Mouse (Mus musculus): ENCODE measurements around the gene Cep128. TPM values are rescaled to one million over a fixed set of nuclear protein-coding genes. Genes with fewer than 3 reads are reported as not detected.
A peak's percentile ranks its signal among the peaks of the same experiment; 100 is the strongest.
"Not testable (repeated sequence)": the region's sequence is repeated elsewhere in the genome, so short reads cannot be mapped to it uniquely, and the experiment has no call there.

The Cep128 gene
- polyA plus RNA-seq, 1 experiment from 2014 or later: 10.2 TPM

DNA sequence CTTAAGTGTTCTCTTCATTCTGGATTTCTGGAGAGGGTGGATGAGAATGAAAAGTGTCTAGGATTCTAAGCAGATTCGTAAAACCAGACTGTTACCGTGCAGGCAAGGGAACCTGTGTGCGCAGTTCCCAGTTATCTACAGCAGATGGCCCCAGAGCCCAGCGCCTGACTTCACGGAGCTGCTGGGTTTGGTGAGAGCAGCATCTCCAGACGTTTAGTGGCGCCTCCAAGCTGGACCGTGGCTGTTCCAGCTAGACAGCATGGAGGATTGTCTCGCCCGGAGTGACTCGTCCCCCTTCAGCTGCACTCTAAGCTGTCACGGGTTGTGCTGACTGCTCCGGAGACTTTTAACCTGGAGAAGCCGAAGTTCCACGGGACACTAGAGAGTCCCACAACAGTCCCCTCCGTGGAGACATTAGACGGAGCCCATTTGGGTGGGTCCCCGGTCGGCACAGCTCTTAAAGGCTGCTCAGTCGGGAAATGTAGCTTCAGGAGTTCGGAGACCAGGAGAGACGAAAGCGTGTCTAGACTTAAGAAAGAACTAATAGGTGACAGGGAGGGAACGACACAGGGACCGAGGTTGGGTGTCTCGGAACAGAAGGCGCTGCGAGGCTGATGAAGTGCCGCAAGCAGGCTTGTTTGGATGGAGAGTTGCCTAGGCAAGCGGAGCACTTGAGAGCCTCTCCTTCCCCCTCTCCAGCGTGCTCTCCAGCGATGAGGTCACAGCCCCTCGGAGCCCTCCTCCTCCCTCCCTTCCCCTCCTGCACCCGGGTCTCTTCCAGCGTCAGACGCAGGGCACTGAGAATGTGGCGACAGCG lies 16.2 kb upstream of the Cep128 start:
- Histone ChIP-seq H3K27me3 (peaks cover 36% of the 10 kb centered on the region), H3K4me2 (peak overlapping the region; percentile 83), H3K4me3 (replicated peaks) (peak overlapping the region; percentile 51), H3K9me3 (no peaks in the 10 kb centered on the region), H3K4me1 (replicated peaks) (0 out of 2 replicates have a peak, but pooled peaks cover 4% of the 10 kb centered on the region), H3K27ac (no peak overlapping the region), H3K36me3 (no peaks in the 10 kb centered on the region), H3K9ac (replicated peaks) (peak overlapping the region; percentile 53; the same call in 1 of the 2 replicates)
- peak; percentile 83 for ATAC-seq (ENCODE audit: insufficient number of reproducible peaks, insufficient read depth, low FRiP score, low TSS enrichment, low read depth)
- under 1% methylated on average over 38 of the region's 38 CpGs for WGBS

DNA sequence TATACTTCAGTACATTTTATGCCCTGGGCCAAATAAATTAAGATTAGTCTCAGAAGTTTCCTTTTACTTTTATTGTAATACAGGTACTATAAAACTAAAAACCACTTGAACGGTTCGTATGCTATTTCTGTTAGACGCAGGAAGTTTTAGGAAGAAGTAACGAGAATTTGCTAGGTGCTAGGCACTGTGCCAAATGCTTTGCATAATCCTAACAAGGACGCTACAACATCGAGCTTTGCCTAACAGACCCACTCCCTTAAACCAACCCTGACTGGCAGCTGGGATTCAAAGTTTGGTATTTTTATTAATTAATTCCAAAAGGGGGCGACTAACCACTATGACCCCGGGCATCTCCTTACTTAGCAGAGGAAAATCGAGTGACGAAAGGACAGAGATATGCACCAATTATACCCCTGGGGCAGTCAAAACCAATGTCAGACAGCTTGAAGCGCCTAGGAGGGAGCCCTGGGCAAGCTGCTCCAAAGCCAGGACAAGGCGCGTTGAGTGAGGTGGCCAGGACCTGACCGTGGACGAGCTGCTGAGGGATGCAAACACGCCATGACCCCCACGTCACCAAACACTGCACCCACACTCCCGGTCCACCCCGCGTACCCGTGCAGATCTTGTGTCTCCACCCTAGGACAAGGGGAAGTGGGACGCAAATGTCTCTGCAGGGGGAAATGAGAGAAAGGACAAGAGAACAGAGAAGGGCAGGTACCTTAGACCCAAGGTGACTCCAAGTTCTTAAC lies 519 bp downstream of the Cep128 start:
- H3K4me1 ChIP-seq (replicated peaks): peaks cover 4% of the 10 kb centered on the region; the same call in 1 of the 2 replicates
- peak overlapping the region; percentile 64 for H3K4me3 ChIP-seq (replicated peaks)
- no peaks in the 10 kb centered on the region for H3K9me3 ChIP-seq
- H3K4me2 ChIP-seq: peak overlapping the region; percentile 90
- WGBS: 7% methylated on average over 22 of the region's 22 CpGs
- no peak overlapping the region for H3K27ac ChIP-seq
- H3K36me3 ChIP-seq: no peaks in the 10 kb centered on the region
- ATAC-seq (ENCODE audit: insufficient number of reproducible peaks, insufficient read depth, low FRiP score, low TSS enrichment, low read depth): peak; percentile 67
- H3K27me3 ChIP-seq: no peaks in the 10 kb centered on the region
- H3K9ac ChIP-seq (replicated peaks): peak overlapping the region; percentile 65

DNA sequence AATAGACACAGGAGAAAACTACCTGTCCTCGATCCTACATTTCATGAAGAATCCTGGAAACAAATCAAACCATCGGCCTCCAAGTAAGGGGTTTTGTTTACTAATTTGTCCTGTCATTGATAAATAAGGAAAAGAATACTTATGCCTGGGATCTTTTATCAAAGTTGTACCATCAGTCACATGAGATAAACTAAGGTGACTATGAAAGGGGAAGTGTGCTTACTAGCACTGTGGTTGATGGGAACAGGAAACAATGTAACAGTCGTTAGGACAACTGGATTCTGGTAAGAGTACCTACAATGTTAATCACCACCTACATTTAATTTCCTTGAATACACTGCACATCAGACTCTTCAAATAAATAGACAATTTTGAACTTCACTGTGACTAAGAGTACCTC lies 15.0 kb downstream of the Cep128 start:
- Histone ChIP-seq H3K9ac (replicated peaks) (no peak overlapping the region), H3K9me3 (no peaks in the 10 kb centered on the region), H3K27me3 (no peaks in the 10 kb centered on the region), H3K4me2 (no peak overlapping the region), H3K36me3 (peaks cover 7% of the 10 kb centered on the region; the same call in 1 of the 2 replicates), H3K4me3 (replicated peaks) (no peak overlapping the region), H3K27ac (no peak overlapping the region), H3K4me1 (replicated peaks) (no peaks in the 10 kb centered on the region)
- no peak for ATAC-seq (ENCODE audit: insufficient number of reproducible peaks, insufficient read depth, low FRiP score, low TSS enrichment, low read depth)
- WGBS: 88% methylated on average over 3 of the region's 3 CpGs

DNA sequence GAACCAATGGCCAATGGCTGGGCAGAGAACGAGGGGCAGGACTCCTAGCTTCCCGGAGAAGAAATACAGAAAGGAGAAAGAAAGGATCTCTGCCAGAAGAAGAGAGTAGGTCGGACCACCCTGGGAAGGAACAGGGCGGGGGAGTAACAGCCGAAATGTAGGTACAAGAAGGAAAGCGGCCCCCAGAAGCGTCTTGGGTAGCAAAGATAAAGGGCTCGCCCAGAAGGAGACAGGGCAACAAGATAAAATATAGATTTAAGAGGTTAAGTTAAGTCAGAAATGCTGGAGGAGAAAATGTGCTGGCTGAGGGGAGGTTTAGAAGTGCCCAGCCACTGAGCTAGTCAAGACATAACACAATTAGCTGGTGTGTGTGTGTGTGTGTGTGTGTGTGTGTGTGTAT lies 30.4 kb downstream of the Cep128 start:
- WGBS: 89% methylated on average over 8 of the region's 8 CpGs

DNA sequence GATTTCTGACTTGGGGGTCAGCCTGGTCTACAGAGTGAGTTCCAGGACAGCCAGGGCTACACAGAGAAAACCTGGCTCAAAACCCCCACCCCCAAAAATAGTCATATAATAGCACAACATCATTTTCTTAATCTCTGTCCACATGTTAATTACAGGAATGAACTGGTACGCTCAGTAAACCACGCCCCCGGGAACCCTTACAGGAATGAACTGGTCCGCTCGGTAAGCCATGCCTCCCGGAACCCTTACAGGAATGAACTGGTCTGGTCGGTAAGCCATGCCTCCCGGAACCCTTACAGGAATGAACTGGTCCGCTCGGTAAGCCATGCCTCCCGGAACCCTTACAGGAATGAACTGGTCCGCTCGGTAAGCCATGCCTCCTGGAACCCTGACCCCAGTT lies 45.6 kb downstream of the Cep128 start:
- H3K4me1 ChIP-seq (replicated peaks); H3K27ac ChIP-seq; H3K9me3 ChIP-seq; H3K4me3 ChIP-seq (replicated peaks); H3K27me3 ChIP-seq; H3K9ac ChIP-seq (replicated peaks); ATAC-seq (ENCODE audit: insufficient number of reproducible peaks, insufficient read depth, low FRiP score, low TSS enrichment, low read depth); H3K4me2 ChIP-seq; H3K36me3 ChIP-seq: not testable (repeated sequence)
- WGBS: 93% methylated on average over 13 of the region's 13 CpGs

More for the DNA sequence above, 30.4 kb downstream of the Cep128 start:
- Histone ChIP-seq H3K27me3 (no peaks in the 10 kb centered on the region), H3K4me3 (replicated peaks) (no peak overlapping the region), H3K4me1 (replicated peaks) (no peaks in the 10 kb centered on the region), H3K9me3 (no peaks in the 10 kb centered on the region), H3K36me3 (no peaks in the 10 kb centered on the region), H3K27ac (no peak overlapping the region), H3K4me2 (no peak overlapping the region), H3K9ac (replicated peaks) (no peak overlapping the region)
- ATAC-seq (ENCODE audit: insufficient number of reproducible peaks, insufficient read depth, low FRiP score, low TSS enrichment, low read depth): no peak

DNA sequence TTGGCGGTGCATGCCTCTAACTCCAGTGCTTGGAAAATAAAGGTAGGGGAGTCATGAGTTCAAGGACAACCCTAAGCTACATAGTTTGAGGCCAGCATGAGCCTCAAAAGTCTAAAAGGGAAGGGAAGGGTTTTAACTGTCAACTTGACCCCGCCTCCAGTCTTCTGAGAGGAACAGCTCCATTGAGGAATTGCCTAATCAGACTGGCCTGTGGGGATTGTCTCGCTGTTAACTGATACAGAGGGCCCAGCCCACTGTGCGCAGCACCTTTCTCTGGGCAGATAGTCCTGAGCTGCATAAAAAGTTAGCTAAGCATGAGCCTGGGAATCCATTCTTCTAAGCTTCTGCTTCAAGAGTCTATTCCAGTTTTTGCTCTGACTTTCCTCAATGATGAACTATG lies 56.7 kb downstream of the Cep128 start:
- Histone ChIP-seq H3K9ac (replicated peaks) (no peak overlapping the region), H3K9me3 (no peaks in the 10 kb centered on the region), H3K27ac (no peak overlapping the region), H3K4me3 (replicated peaks) (no peak overlapping the region), H3K4me1 (replicated peaks) (no peaks in the 10 kb centered on the region), H3K4me2 (no peak overlapping the region), H3K27me3 (no peaks in the 10 kb centered on the region), H3K36me3 (no peaks in the 10 kb centered on the region; the same call in 1 of the 2 replicates)
- WGBS: 70% methylated on average over 4 of the region's 4 CpGs
- ATAC-seq (ENCODE audit: insufficient number of reproducible peaks, insufficient read depth, low FRiP score, low TSS enrichment, low read depth): no peak

DNA sequence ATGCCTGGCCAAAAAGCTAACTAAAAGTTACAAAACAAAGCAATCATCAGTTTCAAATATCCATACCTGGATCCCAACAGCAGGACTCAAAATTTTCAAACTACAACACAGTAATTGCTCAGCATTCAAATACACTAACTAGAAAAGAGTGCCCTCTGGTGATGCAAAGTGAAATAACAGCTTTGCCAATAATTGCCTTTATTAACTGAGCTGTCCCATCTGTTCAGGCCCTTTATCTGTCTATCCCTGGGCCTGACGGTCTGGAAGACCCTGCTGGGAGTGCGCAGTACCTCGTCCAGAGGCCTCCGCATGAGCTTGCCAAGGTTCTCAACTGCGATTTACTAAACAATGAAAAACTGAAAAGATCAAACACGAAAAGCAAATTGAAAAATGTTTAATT lies 58.1 kb downstream of the Cep128 start:
- ATAC-seq (ENCODE audit: insufficient number of reproducible peaks, insufficient read depth, low FRiP score, low TSS enrichment, low read depth): no peak
- no peak overlapping the region for H3K27ac ChIP-seq
- H3K4me2 ChIP-seq: no peak overlapping the region
- H3K36me3 ChIP-seq: no peaks in the 10 kb centered on the region; the same call in 1 of the 2 replicates
- H3K9ac ChIP-seq (replicated peaks): no peak overlapping the region
- 60% methylated on average over 6 of the region's 6 CpGs for WGBS
- H3K9me3 ChIP-seq: no peaks in the 10 kb centered on the region
- no peaks in the 10 kb centered on the region for H3K4me1 ChIP-seq (replicated peaks)
- H3K4me3 ChIP-seq (replicated peaks): no peak overlapping the region
- H3K27me3 ChIP-seq: no peaks in the 10 kb centered on the region

DNA sequence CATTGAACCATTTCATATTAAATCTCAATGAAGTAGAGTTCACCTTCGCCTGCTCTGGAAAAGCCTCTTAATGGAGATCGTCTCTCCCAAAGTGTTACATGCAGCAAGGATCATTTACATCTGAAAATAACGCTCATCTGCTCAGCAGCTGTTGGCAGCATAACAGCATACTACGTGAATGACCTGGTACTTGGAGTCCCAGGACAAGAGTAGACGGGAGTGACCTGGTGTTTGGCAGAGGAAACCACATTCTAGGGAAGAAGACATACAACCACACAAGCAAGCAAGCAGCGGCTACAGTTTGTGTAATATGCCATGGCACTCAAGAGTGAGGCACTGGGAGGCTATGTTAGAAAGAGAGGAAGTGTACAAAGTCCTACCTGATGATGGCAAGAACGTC lies 69.2 kb downstream of the Cep128 start:
- no peaks in the 10 kb centered on the region for H3K9me3 ChIP-seq
- H3K27me3 ChIP-seq: no peaks in the 10 kb centered on the region
- no peak overlapping the region for H3K4me3 ChIP-seq (replicated peaks)
- no peak for ATAC-seq (ENCODE audit: insufficient number of reproducible peaks, insufficient read depth, low FRiP score, low TSS enrichment, low read depth)
- no peak overlapping the region for H3K27ac ChIP-seq
- no peak overlapping the region for H3K4me2 ChIP-seq
- no peak overlapping the region for H3K9ac ChIP-seq (replicated peaks)
- H3K4me1 ChIP-seq (replicated peaks): no peaks in the 10 kb centered on the region
- 86% methylated on average over 7 of the region's 7 CpGs for WGBS
- H3K36me3 ChIP-seq: no peaks in the 10 kb centered on the region

DNA sequence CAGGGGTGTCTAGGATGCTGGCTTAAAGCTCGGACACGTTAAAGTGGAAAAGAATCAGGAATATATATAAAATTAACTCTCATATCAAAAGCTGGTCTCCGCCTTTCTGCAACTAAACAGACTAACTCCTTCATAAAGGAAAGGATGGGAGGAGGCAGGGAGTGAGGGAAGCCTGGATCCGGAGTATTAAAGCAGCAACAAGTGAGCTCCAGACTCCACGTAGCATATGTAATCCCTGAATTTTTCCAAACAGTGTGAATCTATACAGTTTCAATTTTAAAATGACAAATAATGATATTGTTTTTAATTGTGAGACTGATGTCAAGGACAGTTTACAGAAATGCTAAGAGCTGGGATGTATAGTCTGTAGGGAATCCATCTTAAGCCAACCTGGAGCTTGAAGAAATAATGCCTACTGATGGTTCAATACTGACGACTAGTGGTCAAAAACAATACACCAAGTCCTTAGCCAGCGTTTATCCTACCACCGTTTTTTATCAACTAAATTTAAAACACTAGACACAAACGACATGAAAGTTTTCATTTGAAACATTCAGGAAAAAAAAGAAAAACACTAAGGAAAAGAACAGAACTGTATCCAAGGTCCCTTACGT lies 70.1 kb downstream of the Cep128 start:
- no peak overlapping the region for H3K9ac ChIP-seq (replicated peaks)
- H3K9me3 ChIP-seq: no peaks in the 10 kb centered on the region
- H3K27me3 ChIP-seq: no peaks in the 10 kb centered on the region
- peak; percentile 73; the same call in 1 of the 2 replicates for ATAC-seq (ENCODE audit: insufficient number of reproducible peaks, insufficient read depth, low FRiP score, low TSS enrichment, low read depth)
- H3K4me2 ChIP-seq: no peak overlapping the region
- H3K27ac ChIP-seq: no peak overlapping the region
- H3K4me1 ChIP-seq (replicated peaks): no peaks in the 10 kb centered on the region
- no peak overlapping the region for H3K4me3 ChIP-seq (replicated peaks)
- 56% methylated on average over 10 of the region's 10 CpGs for WGBS
- H3K36me3 ChIP-seq: no peaks in the 10 kb centered on the region

DNA sequence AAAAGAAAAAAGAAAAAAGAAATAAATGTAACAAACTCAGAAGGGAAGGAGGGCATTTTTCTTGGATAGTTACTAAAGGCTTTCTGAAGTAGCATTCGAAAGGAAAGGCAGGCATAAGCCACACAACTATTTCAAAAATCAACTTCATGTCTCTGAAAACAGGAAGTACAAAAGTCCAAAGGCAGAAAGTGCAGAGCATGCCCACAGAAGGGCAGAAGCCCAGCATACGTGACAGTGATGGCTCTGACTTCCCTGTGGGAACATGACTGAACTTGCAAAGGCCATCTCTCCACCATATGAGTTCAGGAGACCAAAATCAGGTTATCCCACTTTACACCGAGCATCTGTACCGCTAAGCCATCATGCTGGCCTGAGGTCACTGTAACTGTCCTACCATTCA lies 71.6 kb downstream of the Cep128 start:
- Histone ChIP-seq H3K4me2 (no peak overlapping the region), H3K27ac (no peak overlapping the region), H3K27me3 (no peaks in the 10 kb centered on the region), H3K4me3 (replicated peaks) (no peak overlapping the region), H3K36me3 (no peaks in the 10 kb centered on the region), H3K4me1 (replicated peaks) (no peaks in the 10 kb centered on the region), H3K9ac (replicated peaks) (no peak overlapping the region), H3K9me3 (no peaks in the 10 kb centered on the region)
- no peak for ATAC-seq (ENCODE audit: insufficient number of reproducible peaks, insufficient read depth, low FRiP score, low TSS enrichment, low read depth)
- WGBS: 91% methylated on average over 4 of the region's 4 CpGs

DNA sequence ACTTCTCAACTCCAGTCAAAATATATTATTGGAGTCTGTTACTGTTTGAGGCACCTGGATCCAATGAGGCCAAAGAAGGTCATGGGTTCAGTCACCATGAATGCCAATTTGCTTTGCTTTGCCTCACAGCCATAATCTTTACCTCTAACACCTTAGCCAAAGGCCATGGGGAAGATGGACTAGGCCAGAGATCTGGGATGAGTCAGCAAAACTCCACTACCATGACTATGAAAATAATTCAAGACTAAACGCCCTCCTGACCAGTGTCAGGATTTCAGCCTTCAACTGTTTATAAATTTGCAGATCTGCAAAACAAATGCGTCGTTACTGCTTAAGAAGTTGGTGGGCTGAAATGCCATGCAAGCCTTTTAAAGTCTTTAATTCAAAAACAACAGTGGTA lies 76.5 kb downstream of the Cep128 start:
- no peak for ATAC-seq (ENCODE audit: insufficient number of reproducible peaks, insufficient read depth, low FRiP score, low TSS enrichment, low read depth)
- H3K27me3 ChIP-seq: no peaks in the 10 kb centered on the region
- H3K4me2 ChIP-seq: no peak overlapping the region
- no peaks in the 10 kb centered on the region; the same call in 1 of the 2 replicates for H3K4me1 ChIP-seq (replicated peaks)
- no peaks in the 10 kb centered on the region for H3K36me3 ChIP-seq
- H3K9ac ChIP-seq (replicated peaks): no peak overlapping the region
- no peaks in the 10 kb centered on the region for H3K9me3 ChIP-seq
- no peak overlapping the region for H3K4me3 ChIP-seq (replicated peaks)
- H3K27ac ChIP-seq: no peak overlapping the region
- 68% methylated on average over 3 of the region's 3 CpGs for WGBS
